Mouse (Mus musculus): Measurements from ENCODE around the gene Gm20388. TPM values are rescaled to one million over a fixed set of nuclear protein-coding genes. Genes with fewer than 3 reads are reported as not detected.

Gene Gm20388
- polyA plus RNA-seq, 1 experiment from 2014 or later: 47.1 TPM

DNA sequence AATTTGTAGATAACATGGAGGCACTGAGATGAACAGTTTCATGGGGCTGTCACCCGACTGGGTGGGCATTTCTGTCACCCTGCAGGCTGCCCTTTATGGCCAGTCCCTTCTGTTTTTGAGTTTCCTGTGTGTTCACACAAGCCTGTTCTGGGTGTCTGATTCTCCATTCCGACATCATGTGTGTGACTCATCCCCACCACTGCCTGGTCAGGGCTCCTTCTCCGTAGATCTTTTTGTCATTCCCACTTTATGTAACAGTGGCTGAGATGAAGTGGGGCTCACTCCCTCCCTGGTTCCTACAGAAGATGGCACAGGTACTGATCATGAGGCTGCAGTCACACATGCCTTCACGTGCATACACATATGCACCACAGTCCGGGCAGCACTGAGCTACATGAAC, 3212.0 kb downstream of the Gm20388 start:
- Histone ChIP-seq H3K36me3 (ENCODE audit: inconsistent target) (no peaks in the 10 kb centered on the region), H3K27ac (no peak overlapping the region), H3K4me3 (ENCODE audit: inconsistent target) (no peak overlapping the region), H3K79me2 (ENCODE audit: inconsistent target) (no peaks in the 10 kb centered on the region)
- 79% methylated on average over 5 of the region's 5 CpGs for WGBS (ENCODE audit: missing documents)

DNA sequence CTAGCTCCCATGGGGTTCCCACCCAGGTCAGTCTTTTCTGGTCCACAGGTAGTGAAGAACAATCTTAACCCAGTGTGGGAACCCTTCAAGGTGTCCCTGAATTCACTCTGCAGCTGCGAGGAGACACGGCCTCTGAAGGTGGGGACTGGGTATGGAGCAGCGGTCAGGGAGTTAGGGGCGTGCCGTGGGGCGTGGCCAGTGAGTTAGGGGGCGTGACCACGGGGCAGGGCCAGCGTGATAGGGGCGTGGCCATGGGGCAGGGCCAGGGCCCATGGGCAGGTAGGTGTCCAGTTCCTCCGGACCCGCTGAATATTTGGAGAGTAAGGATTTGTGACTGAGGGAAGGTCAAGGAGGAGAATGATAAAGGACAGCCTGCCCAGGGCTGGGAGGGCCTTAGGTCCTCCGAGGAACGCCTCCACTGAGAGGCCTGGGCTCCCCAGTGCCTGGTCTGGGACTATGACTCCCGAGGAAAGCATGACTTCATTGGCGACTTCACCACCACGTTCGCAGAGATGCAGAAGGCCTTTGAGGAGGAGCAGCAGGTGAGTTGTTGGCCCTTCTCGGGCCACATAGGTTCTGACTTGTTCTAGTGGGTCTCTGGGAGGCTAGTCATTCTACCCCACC, 3215.7 kb downstream of the Gm20388 start:
- H3K27ac ChIP-seq: no peak overlapping the region
- H3K36me3 ChIP-seq (ENCODE audit: inconsistent target): no peaks in the 10 kb centered on the region
- 21% methylated on average over 19 of the region's 19 CpGs for WGBS (ENCODE audit: missing documents)
- H3K79me2 ChIP-seq (ENCODE audit: inconsistent target): no peaks in the 10 kb centered on the region
- no peak overlapping the region for H3K4me3 ChIP-seq (ENCODE audit: inconsistent target)

DNA sequence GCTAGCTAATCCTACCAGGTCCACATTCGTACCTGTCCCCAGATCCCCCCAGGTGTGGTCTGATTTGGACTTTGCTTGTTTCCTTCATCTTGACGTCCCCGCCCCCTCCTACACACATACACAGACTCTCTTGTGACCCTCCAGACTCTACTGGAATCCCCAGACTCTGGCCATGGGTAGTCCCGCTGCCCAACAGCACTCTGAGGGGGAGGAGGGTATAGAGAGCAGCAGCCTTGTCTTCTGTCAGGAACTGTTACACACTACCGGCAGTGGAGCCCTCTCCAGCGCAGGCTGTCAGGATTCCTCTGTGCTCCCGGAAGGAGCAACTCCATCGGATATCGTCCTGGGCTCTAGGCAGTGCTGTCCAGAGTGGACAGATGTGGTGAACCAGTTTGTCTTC, 3220.4 kb downstream of the Gm20388 start:
- H3K27ac ChIP-seq: no peak overlapping the region
- no peak overlapping the region for H3K4me3 ChIP-seq (ENCODE audit: inconsistent target)
- 51% methylated on average over 9 of the region's 9 CpGs for WGBS (ENCODE audit: missing documents)
- no peaks in the 10 kb centered on the region for H3K36me3 ChIP-seq (ENCODE audit: inconsistent target)
- H3K79me2 ChIP-seq (ENCODE audit: inconsistent target): no peaks in the 10 kb centered on the region

DNA sequence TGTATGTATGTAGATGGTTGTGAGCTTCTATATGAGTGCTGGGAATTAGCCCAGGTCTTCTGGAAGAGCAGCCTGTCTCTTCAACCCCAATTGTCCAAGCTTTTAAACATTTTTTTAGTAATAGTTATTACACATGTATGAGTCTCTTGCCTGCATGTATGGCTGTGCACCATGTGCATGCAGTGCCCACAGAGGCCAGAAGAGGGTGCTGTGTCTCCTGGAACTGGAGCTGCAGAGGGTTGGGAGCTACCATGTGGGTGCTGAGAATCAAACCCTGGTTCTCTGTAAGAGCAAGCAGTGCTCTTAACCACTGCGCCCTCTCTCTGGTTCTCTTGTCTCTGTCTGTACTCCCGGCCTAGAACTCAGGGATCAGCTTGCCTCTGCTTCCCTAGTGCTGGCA, 3222.3 kb downstream of the Gm20388 start:
- H3K79me2 ChIP-seq (ENCODE audit: inconsistent target): no peaks in the 10 kb centered on the region
- WGBS (ENCODE audit: missing documents): 94% methylated on average over 2 of the region's 2 CpGs
- no peaks in the 10 kb centered on the region for H3K36me3 ChIP-seq (ENCODE audit: inconsistent target)
- no peak overlapping the region for H3K4me3 ChIP-seq (ENCODE audit: inconsistent target)
- no peak overlapping the region for H3K27ac ChIP-seq

DNA sequence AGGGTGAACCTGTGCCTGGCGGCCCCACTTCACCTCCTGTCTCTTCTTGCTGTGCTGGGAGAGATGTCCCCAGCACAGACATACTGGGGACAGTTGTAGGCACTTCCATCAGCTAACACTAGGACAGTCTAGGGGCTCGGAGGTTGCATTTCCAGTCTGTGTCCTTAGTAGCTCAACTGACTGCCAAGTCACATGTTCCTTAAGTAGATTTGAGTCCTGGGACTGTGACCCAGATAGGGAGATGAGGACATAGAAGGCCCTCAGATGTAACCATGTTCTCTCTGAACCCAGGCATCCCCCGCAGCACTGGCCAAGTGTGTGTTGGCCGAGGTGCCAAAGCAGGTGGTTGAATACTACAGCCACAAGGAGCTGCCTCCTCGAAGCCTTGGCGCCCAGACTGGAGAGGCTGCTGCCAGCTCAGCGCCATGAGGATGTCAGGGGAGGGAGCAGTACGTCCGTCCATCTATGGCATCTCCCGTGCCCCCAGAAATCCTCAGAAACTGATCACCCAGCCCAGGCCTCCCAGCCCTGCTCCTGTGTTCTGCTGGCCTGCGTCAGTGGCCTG, 3223.6 kb downstream of the Gm20388 start:
- no peak overlapping the region for H3K27ac ChIP-seq
- H3K36me3 ChIP-seq (ENCODE audit: inconsistent target): no peaks in the 10 kb centered on the region
- no peaks in the 10 kb centered on the region for H3K79me2 ChIP-seq (ENCODE audit: inconsistent target)
- 91% methylated on average over 11 of the region's 11 CpGs for WGBS (ENCODE audit: missing documents)
- H3K4me3 ChIP-seq (ENCODE audit: inconsistent target): no peak overlapping the region

DNA sequence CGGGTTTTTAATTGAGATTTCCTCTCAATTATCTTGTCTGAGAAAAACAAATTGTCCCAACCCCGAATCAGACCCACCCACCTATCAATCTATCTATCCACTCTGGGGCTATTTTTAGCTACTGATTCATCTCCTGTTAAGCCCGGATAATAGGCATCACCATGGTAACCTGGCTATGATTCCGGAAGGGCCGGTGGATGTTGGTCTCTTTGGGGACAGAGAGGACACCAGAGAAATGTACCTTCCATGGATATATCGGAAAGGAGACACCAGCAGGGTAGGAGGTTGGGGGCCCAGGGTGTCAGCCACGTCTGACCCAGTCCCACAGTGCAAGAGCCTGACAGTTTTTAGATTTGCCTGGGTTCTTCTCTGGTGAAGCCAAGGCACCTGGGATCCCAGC, 3224.8 kb downstream of the Gm20388 start:
- 66% methylated on average over 7 of the region's 7 CpGs for WGBS (ENCODE audit: missing documents)
- no peaks in the 10 kb centered on the region for H3K36me3 ChIP-seq (ENCODE audit: inconsistent target)
- no peaks in the 10 kb centered on the region for H3K79me2 ChIP-seq (ENCODE audit: inconsistent target)
- H3K4me3 ChIP-seq (ENCODE audit: inconsistent target): no peak overlapping the region
- no peak overlapping the region for H3K27ac ChIP-seq

DNA sequence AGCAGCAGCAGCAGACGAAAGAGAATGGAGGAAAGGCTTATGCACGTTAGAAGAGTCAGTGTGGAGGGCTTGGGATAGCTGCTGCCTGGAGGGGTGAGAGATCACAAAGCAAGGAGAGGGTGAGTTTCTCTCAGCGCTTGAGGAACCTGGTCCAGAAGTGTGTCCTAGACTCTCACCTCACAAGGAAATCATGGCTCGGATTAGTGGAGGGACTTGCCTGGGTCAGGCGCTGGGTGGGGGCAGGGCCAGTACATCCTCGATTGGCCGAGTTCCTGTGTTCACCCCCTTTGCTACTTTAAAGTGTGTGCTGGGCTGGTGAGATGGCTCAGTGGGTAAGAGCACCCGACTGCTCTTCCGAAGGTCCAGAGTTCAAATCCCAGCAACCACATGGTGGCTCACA, 3225.2 kb downstream of the Gm20388 start:
- Histone ChIP-seq H3K27ac (no peak overlapping the region), H3K79me2 (ENCODE audit: inconsistent target) (no peaks in the 10 kb centered on the region), H3K4me3 (ENCODE audit: inconsistent target) (no peak overlapping the region), H3K36me3 (ENCODE audit: inconsistent target) (no peaks in the 10 kb centered on the region)
- WGBS (ENCODE audit: missing documents): 78% methylated on average over 7 of the region's 9 CpGs

DNA sequence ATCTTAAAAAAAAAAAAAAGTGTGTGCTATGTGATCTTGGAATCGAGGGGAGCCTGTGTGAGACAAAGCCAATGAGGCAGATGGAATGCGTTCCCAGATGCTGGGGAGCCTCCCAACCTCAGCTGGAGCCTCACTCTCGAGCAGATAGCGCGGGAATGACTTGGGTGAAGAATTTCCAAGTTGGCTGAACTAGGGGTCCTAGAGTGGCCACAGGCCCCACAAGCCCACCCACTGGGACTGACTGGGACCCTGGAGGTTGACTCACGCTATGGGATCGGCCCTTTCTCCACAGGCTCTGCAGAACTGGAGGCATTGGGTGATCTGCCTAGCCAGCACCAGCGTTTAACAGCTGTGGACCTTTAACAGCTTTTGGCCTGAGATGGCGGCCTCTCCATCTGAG, 3225.6 kb downstream of the Gm20388 start:
- H3K79me2 ChIP-seq (ENCODE audit: inconsistent target): no peaks in the 10 kb centered on the region
- 91% methylated on average over 9 of the region's 9 CpGs for WGBS (ENCODE audit: missing documents)
- no peaks in the 10 kb centered on the region for H3K36me3 ChIP-seq (ENCODE audit: inconsistent target)
- H3K4me3 ChIP-seq (ENCODE audit: inconsistent target): no peak overlapping the region
- no peak overlapping the region for H3K27ac ChIP-seq

DNA sequence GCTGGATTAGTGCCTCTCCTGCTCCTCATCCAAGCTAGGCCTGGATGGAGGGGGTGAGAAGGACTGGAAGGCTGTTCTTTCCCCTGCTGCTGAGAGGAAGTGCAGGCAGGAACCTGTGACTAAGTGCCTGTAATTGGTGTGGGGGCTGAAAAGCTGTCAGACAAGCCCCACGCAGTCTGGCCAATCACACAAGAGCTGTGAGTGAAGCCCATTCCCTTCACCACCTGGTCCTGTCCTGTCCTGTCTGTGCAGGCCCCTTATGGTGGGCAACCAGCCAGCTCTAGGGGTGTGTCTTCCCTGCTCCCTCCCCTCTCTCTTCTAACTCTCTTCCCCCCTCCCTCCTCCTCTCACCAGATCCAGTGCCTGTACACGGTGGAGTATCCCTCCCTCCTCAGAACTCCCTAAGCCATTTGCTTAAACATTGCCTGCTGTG, 3227.0 kb downstream of the Gm20388 start:
- Histone ChIP-seq H3K4me3 (ENCODE audit: inconsistent target) (no peak overlapping the region), H3K27ac (no peak overlapping the region), H3K36me3 (ENCODE audit: inconsistent target) (no peaks in the 10 kb centered on the region), H3K79me2 (ENCODE audit: inconsistent target) (no peaks in the 10 kb centered on the region)
- 45% methylated on average over 1 of the region's 2 CpGs for WGBS (ENCODE audit: missing documents)

DNA sequence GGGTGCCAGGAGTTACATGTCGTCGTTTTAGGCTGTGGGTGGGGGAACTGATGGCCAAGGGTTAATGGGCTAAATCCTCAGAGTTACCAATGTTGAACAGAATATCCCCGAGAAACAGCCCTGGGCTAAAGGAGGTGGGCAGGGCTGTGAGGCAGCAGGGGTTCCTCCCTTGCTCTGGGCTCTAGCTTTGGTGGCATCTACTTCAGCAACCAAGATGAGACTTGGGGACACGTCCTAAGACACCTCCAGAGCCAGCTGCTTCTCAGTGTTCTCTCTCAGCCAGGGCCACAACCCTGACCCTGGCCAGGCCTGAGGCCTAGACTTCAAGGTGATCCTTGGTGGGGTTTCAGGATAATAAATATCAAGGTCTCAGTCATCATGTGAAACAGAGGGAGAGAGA, 3228.1 kb downstream of the Gm20388 start:
- no peak overlapping the region for H3K27ac ChIP-seq
- no peak overlapping the region for H3K4me3 ChIP-seq (ENCODE audit: inconsistent target)
- H3K79me2 ChIP-seq (ENCODE audit: inconsistent target): no peaks in the 10 kb centered on the region
- WGBS (ENCODE audit: missing documents): 68% methylated on average over 4 of the region's 4 CpGs
- H3K36me3 ChIP-seq (ENCODE audit: inconsistent target): no peaks in the 10 kb centered on the region

DNA sequence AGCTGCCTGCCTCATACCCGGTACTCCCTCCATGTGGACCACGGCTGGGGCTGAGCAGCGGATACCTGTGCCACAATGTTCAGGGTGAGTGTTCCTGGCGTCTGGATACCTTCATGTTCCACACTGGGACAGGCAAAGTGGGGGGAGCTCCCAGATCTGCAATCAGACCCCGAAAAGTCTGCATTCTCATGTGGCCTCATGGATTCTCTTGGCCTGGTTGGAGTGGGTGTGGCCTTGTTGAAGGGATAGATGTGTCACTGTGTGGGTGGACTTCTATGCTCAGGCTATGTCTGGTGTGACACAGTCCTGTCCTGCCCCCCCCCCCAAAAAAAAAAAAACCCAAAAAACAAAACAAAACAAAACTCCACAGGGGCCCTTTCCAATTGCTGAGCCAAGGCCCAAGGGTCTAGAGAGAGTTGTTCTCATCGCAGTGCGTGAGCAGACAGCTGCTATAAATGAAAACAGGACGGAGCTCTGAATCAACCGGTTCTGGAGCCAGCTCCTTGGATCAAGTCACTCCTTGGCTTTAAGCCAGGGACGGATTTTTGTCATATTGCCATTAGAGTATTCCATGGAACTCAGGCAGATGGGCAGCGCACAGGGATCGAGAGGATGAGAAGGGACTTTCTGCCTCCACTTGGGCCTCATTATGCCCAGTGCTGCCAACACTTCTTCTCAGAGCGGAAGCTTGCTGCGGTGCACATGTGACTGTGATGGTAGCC, 3231.3 kb downstream of the Gm20388 start:
- WGBS (ENCODE audit: missing documents): 91% methylated on average over 14 of the region's 14 CpGs
- Histone ChIP-seq H3K79me2 (ENCODE audit: inconsistent target) (no peaks in the 10 kb centered on the region), H3K27ac (no peak overlapping the region), H3K36me3 (ENCODE audit: inconsistent target) (no peaks in the 10 kb centered on the region), H3K4me3 (ENCODE audit: inconsistent target) (no peak overlapping the region)

DNA sequence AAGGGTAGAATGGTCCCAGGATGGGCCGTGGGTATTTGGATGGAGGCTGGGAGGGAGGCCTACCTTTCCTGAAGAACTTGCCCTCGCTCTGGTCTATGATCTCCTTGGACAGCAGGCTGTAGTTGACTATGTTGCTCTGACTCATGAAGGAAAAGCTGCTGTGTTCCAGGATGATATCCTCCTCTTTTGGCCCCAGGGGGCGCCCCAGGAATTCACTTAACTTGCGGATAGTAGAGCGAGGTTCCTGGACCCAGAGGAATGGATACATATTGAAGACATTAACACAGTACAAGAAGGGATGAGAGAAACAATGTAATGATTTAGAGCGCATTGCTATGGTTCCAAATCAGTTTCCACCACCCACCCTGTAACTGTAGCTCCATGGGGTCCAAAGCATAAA, 3234.6 kb downstream of the Gm20388 start:
- Histone ChIP-seq H3K27ac (no peak overlapping the region), H3K4me3 (ENCODE audit: inconsistent target) (no peak overlapping the region), H3K79me2 (ENCODE audit: inconsistent target) (no peaks in the 10 kb centered on the region), H3K36me3 (ENCODE audit: inconsistent target) (no peaks in the 10 kb centered on the region)
- WGBS (ENCODE audit: missing documents): 55% methylated on average over 6 of the region's 6 CpGs

DNA sequence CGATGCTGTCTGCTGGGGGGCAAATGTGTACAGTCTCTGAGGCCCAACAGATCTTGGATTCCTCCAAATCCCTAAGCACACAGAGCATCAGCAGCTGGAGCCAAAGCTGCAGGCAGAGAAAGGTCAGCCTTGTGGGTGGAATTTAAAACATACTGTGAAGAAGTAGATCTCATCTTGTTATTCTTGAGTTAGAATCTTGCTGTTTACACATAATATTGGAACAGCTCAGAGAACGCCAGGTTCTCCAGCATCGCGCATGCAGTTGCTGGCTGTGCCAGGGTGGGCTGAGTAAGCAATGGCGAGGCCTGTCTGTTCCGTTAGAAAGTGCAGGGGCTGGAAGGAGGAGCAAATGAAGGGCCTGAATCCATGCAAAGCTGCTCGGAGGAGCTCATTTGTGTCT, 3235.7 kb downstream of the Gm20388 start:
- no peak overlapping the region for H3K4me3 ChIP-seq (ENCODE audit: inconsistent target)
- 94% methylated on average over 7 of the region's 7 CpGs for WGBS (ENCODE audit: missing documents)
- H3K36me3 ChIP-seq (ENCODE audit: inconsistent target): no peaks in the 10 kb centered on the region
- no peak overlapping the region for H3K27ac ChIP-seq
- no peaks in the 10 kb centered on the region for H3K79me2 ChIP-seq (ENCODE audit: inconsistent target)

DNA sequence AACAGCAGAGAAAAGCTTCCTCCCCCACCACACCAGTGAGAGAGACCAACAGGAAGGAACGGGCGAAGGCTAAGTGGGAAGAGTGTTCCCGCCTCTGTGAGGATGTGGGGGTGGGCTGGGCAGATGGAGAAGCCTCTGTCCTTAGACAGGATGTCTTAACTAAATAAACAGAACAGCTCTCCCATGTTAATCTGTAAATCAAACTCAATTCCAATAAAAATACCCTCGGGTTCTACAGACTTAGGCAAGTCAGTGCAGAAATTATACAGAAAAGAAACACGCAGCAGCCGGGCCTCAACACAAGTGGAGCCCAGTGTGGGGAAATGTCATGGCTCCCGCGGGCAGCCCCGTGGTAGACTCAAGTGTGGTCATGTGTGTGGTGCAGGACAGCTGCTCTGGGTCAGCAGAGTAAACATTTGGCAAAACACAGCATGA, 3240.1 kb downstream of the Gm20388 start:
- H3K4me3 ChIP-seq (ENCODE audit: inconsistent target): no peak overlapping the region
- WGBS (ENCODE audit: missing documents): 43% methylated on average over 9 of the region's 9 CpGs

DNA sequence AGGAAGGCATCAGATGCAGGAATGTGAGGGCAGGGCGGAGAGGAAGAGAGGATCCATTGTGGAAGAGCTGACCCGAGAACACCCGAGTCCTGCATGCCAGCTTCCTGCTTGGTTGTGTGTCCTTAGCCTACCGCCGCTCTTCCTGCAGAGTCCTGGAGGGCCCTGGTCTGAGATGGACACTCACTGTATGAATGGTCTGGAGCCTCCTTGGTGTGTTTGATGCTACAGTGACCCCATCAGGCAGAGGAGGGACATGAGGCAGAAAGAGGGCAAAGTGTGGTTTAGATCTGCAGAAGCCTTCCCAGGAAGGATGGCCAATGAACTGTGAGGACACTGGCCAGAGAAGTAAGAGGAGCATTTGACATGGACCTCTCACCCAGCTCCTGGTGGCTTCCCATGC, 3244.5 kb downstream of the Gm20388 start:
- Histone ChIP-seq H3K79me2 (ENCODE audit: inconsistent target) (no peaks in the 10 kb centered on the region), H3K4me3 (ENCODE audit: inconsistent target) (no peak overlapping the region), H3K27ac (no peak overlapping the region), H3K36me3 (ENCODE audit: inconsistent target) (no peaks in the 10 kb centered on the region)
- WGBS (ENCODE audit: missing documents): 71% methylated on average over 5 of the region's 5 CpGs

More for the DNA sequence above, 3240.1 kb downstream of the Gm20388 start:
- no peaks in the 10 kb centered on the region for H3K36me3 ChIP-seq (ENCODE audit: inconsistent target)
- no peaks in the 10 kb centered on the region for H3K79me2 ChIP-seq (ENCODE audit: inconsistent target)
- no peak overlapping the region for H3K27ac ChIP-seq

Measured in macrophage (primary cell).